Mouse (Mus musculus) heart, embryonic 11.5 days (tissue): ENCODE results near the gene Sp110. TPM values are rescaled to one million over a fixed set of nuclear protein-coding genes. Genes with fewer than 3 reads are reported as not detected.

ENCODE experiments used
- polyA plus RNA-seq: library from polyadenylated mRNA; unstranded; fragments of >200 nt; fragmentation: Nextera tagmentation; extraction: Ambion mirVana; gene quantifications from 2 replicates; pipeline ENCODE4 v1.2.1, GENCODE M21; 2014

Gene Sp110
- polyA plus RNA-seq, 1 experiment from 2014 or later: 1.4 TPM

Other genes starting within 250 kb of the Sp110 start
- not detected in 2 replicates for gene G530012D18Rik, start 23.1 kb downstream of the Sp110 start, polyA plus RNA-seq
- 2.1 and 2.8 TPM in 2 replicates for gene Sp140, start 1.6 kb upstream of the Sp110 start, polyA plus RNA-seq
- gene Sp100, start 51.2 kb upstream of the Sp110 start, polyA plus RNA-seq: 0.46 and 0.99 TPM in 2 replicates
- gene A630001G21Rik, start 179.8 kb upstream of the Sp110 start, polyA plus RNA-seq: 1.4 and 1.8 TPM in 2 replicates
- 32.8 and 35.7 TPM in 2 replicates for gene Cab39, start 194.6 kb upstream of the Sp110 start, polyA plus RNA-seq